Mouse (Mus musculus) retina, postnatal 7 days (tissue): ENCODE data around the gene Gm28635.

ENCODE experiments used
- DNase-seq: peaks from one replicate; pipeline ENCODE4 v3.0.0-alpha.2; 2012; ENCODE audit warnings: low read depth, low spot score

Gm28635 gene

GRCm38 (mm10) chr2:84677968-84678880, at the start of gene Gm28635, which contains the start of gene Med19:
TSS of gene Gm28635 (minus strand) at chr2:84678041.
TSS of gene Med19 (plus strand) at chr2:84678402.
- DNase-seq, result peak; percentile 98

GRCm38 (mm10) chr2:84727172-84727858, 49.5 kb upstream of the Gm28635 start, which contains the start of gene Clp1:
TSS of gene Clp1 (minus strand) at chr2:84727350.
- DNase-seq, result peak; percentile 93

GRCm38 (mm10) chr2:84726716-84727115, 48.9 kb upstream of the Gm28635 start:
- no peak for DNase-seq

GRCm38 (mm10) chr2:84725770-84726169, 47.9 kb upstream of the Gm28635 start:
- no peak for DNase-seq

GRCm38 (mm10) chr2:84723856-84724255, 46.0 kb upstream of the Gm28635 start:
- no peak for DNase-seq

- DNase-seq, result no peak
Measured at GRCm38 (mm10) chr2:84721182-84721581, 43.3 kb upstream of the Gm28635 start.

GRCm38 (mm10) chr2:84720718-84721117, 42.9 kb upstream of the Gm28635 start:
- DNase-seq, result no peak

GRCm38 (mm10) chr2:84717357-84717756, 39.5 kb upstream of the Gm28635 start:
- DNase-seq, result no peak

- no peak for DNase-seq
Measured at GRCm38 (mm10) chr2:84716423-84717355, 38.8 kb upstream of the Gm28635 start.

- peak; percentile 90 for DNase-seq
Measured at GRCm38 (mm10) chr2:84715562-84716361, 37.9 kb upstream of the Gm28635 start.

- DNase-seq, result peak; percentile 99
Measured at GRCm38 (mm10) chr2:84714811-84715561, 37.1 kb upstream of the Gm28635 start, which contains the start of gene Zdhhc5. TSS of gene Zdhhc5 (minus strand) at chr2:84715180.

- DNase-seq, result no peak
Measured at GRCm38 (mm10) chr2:84714422-84714810, 36.6 kb upstream of the Gm28635 start.

- no peak for DNase-seq
Measured at GRCm38 (mm10) chr2:84711898-84712297, 34.1 kb upstream of the Gm28635 start.

GRCm38 (mm10) chr2:84707523-84707922, 29.7 kb upstream of the Gm28635 start:
- no peak for DNase-seq

- DNase-seq, result no peak
Measured at GRCm38 (mm10) chr2:84705295-84705694, 27.5 kb upstream of the Gm28635 start.

- DNase-seq, result no peak
Measured at GRCm38 (mm10) chr2:84704329-84704728, 26.5 kb upstream of the Gm28635 start.

GRCm38 (mm10) chr2:84703497-84703896, 25.7 kb upstream of the Gm28635 start:
- DNase-seq, result peak; percentile 25

GRCm38 (mm10) chr2:84695007-84695695, 17.3 kb upstream of the Gm28635 start:
- DNase-seq, result no peak

- no peak for DNase-seq
Measured at GRCm38 (mm10) chr2:84690050-84690449, 12.2 kb upstream of the Gm28635 start.
